Mouse (Mus musculus) MEL (cell line): ENCODE data around the gene Tmem256. TPM values are rescaled to one million over a fixed set of nuclear protein-coding genes. Genes with fewer than 3 reads are reported as not detected.
A peak's percentile ranks its signal among the peaks of the same experiment; 100 is the strongest.

ENCODE experiments used
- DNase-seq: peaks from one replicate; pipeline ENCODE4 v3.0.0; 2011; ENCODE audit warnings: low read depth, low spot score
- H3K27ac ChIP-seq: 2 replicates; pipeline ENCODE4 v1.5.1; 2012; ENCODE audit warnings: low read depth, mild to moderate bottlenecking, control low read depth, low read length, moderate library complexity; ENCODE audit not compliant: control insufficient read depth
- H3K27me3 ChIP-seq, 2 experiments: fragments of 150-350 bp in 1 of 2; sonication (generic) in 1 of 2; 2 replicates each; pipeline ENCODE4 v1.6.1; 2012; ENCODE audit warnings: low read length in 2 of 2, mild to moderate bottlenecking in 2 of 2, improper control_type of control experiment in 1 of 2, moderate library complexity in 1 of 2; ENCODE audit not compliant: insufficient read depth in 2 of 2, control insufficient read depth in 1 of 2
- H3K36me3 ChIP-seq, 2 experiments: 2 replicates each; pipeline ENCODE4 v1.6.1; 2012 to 2014; ENCODE audit warnings: low read length in 2 of 2, improper control_type of control experiment in 1 of 2, inconsistent platforms in 1 of 2, mild to moderate bottlenecking in 1 of 2; ENCODE audit not compliant: insufficient read depth in 2 of 2, control insufficient read depth in 1 of 2
- H3K4me1 ChIP-seq, 2 experiments: fragments of 150-350 bp in 1 of 2; sonication (generic) in 1 of 2; 2 replicates each; pipeline ENCODE4 v1.6.1; 2012; ENCODE audit warnings: low read length in 2 of 2, improper control_type of control experiment in 1 of 2, mild to moderate bottlenecking in 1 of 2; ENCODE audit not compliant: insufficient read depth in 2 of 2, control insufficient read depth in 1 of 2
- H3K4me3 ChIP-seq, 2 experiments: fragments of 150-350 bp in 1 of 2; sonication (generic) in 1 of 2; 2 replicates each; pipeline ENCODE4 v1.5.1; 2012; ENCODE audit warnings: low read depth in 2 of 2, low read length in 2 of 2, mild to moderate bottlenecking in 2 of 2, moderate library complexity in 2 of 2, control low read depth in 1 of 2, improper control_type of control experiment in 1 of 2; ENCODE audit not compliant: control insufficient read depth in 1 of 2, insufficient read depth in 1 of 2
- H3K79me2 ChIP-seq: 2 replicates; pipeline ENCODE4 v1.6.1; 2012; ENCODE audit warnings: mild to moderate bottlenecking, low read length, moderate library complexity; ENCODE audit not compliant: control insufficient read depth, poor library complexity, insufficient read depth
- H3K9ac ChIP-seq: 2 replicates; pipeline ENCODE4 v1.6.1; 2012; ENCODE audit warnings: low read depth, mild to moderate bottlenecking, control low read depth, low read length, moderate library complexity; ENCODE audit not compliant: control insufficient read depth, poor library complexity, severe bottlenecking
- H3K9me3 ChIP-seq: fragments of 150-350 bp; sonication (generic); replicated peaks from 2 replicates; pipeline ENCODE4 v1.6.1; 2012; ENCODE audit warnings: mild to moderate bottlenecking, low read length, improper control_type of control experiment, moderate library complexity; ENCODE audit not compliant: insufficient read depth
- CHD1 ChIP-seq: IDR thresholded peaks from 2 replicates; pipeline ENCODE4 v1.6.1; 2012; ENCODE audit warnings: low read depth, mild to moderate bottlenecking, inconsistent platforms, low read length, improper control_type of control experiment
- CTCF ChIP-seq, 3 experiments: IDR thresholded peaks in 2 of 3; conservative IDR thresholded peaks in 1 of 3; 2 replicates each; pipeline ENCODE4 v1.5.1; 2011 to 2012; ENCODE audit warnings: low read length in 3 of 3, low read depth in 2 of 3, mild to moderate bottlenecking in 2 of 3, improper control_type of control experiment in 1 of 3, inconsistent platforms in 1 of 3, mixed read lengths in 1 of 3, moderate library complexity in 1 of 3; ENCODE audit not compliant: control insufficient read depth in 1 of 3, insufficient read depth in 1 of 3, poor library complexity in 1 of 3, severe bottlenecking in 1 of 3
- E2F4 ChIP-seq: IDR thresholded peaks from 2 replicates; pipeline ENCODE4 v1.6.1; 2011; ENCODE audit warnings: low read depth, low read length, improper control_type of control experiment, borderline replicate concordance
- ELF1 ChIP-seq: IDR thresholded peaks from 2 replicates; pipeline ENCODE4 v1.6.1; 2014; ENCODE audit warnings: low read depth, mild to moderate bottlenecking, inconsistent platforms, low read length, improper control_type of control experiment, moderate library complexity
- ETS1 ChIP-seq: IDR thresholded peaks from 2 replicates; pipeline ENCODE4 v1.6.1; 2012; ENCODE audit warnings: low read depth, mild to moderate bottlenecking, inconsistent platforms, low read length, improper control_type of control experiment, moderate library complexity
- GABPA ChIP-seq: IDR thresholded peaks from 2 replicates; pipeline ENCODE4 v1.6.1; 2012; ENCODE audit warnings: low read depth, mild to moderate bottlenecking, inconsistent platforms, low read length, improper control_type of control experiment, moderate library complexity
- GATA1 ChIP-seq: IDR thresholded peaks from 2 replicates; pipeline ENCODE4 v1.6.1; 2011; ENCODE audit warnings: low read depth, low read length, improper control_type of control experiment
- JUND ChIP-seq: IDR thresholded peaks from 2 replicates; pipeline ENCODE4 v1.6.1; 2011; ENCODE audit warnings: low read depth, mild to moderate bottlenecking, improper control_type of control experiment, low read length
- MAFK ChIP-seq: IDR thresholded peaks from 2 replicates; pipeline ENCODE4 v1.6.1; 2011; ENCODE audit warnings: low read depth, mild to moderate bottlenecking, low read length, improper control_type of control experiment, borderline replicate concordance
- MAX ChIP-seq: IDR thresholded peaks from 2 replicates; pipeline ENCODE4 v1.6.1; 2011; ENCODE audit warnings: low read length, improper control_type of control experiment
- MAZ ChIP-seq: IDR thresholded peaks from 2 replicates; pipeline ENCODE4 v1.6.1; 2012; ENCODE audit warnings: low read depth, mild to moderate bottlenecking, inconsistent platforms, low read length, improper control_type of control experiment
- MXI1 ChIP-seq: IDR thresholded peaks from 2 replicates; pipeline ENCODE4 v1.6.1; 2011; ENCODE audit warnings: mild to moderate bottlenecking, low read depth, low read length, improper control_type of control experiment
- MYB ChIP-seq: IDR thresholded peaks from 2 replicates; pipeline ENCODE4 v1.6.1; 2011; ENCODE audit warnings: mild to moderate bottlenecking, low read depth, low read length, improper control_type of control experiment
- MYC ChIP-seq: IDR thresholded peaks from 2 replicates; pipeline ENCODE4 v1.6.1; 2011; ENCODE audit warnings: low read depth, mild to moderate bottlenecking, low read length, improper control_type of control experiment, moderate library complexity
- NELFE ChIP-seq: IDR thresholded peaks from 2 replicates; pipeline ENCODE4 v1.6.1; 2011; ENCODE audit warnings: low read depth, low read length, improper control_type of control experiment
- NRF1 ChIP-seq: IDR thresholded peaks from 2 replicates; pipeline ENCODE4 v1.6.1; 2014; ENCODE audit warnings: low read depth, mild to moderate bottlenecking, inconsistent platforms, low read length, improper control_type of control experiment, moderate library complexity; ENCODE audit not compliant: poor library complexity, insufficient read depth, severe bottlenecking
- POLR2AphosphoS2 ChIP-seq: IDR thresholded peaks from 2 replicates; pipeline ENCODE4 v1.6.1; 2011; ENCODE audit warnings: low read length, improper control_type of control experiment
- RAD21 ChIP-seq: IDR thresholded peaks from 2 replicates; pipeline ENCODE4 v1.6.1; 2011; ENCODE audit warnings: mild to moderate bottlenecking, low read depth, low read length, improper control_type of control experiment
- RCOR1 ChIP-seq: IDR thresholded peaks from 2 replicates; pipeline ENCODE4 v1.6.1; 2012; ENCODE audit warnings: low read depth, mild to moderate bottlenecking, inconsistent platforms, low read length, improper control_type of control experiment
- SIN3A ChIP-seq: IDR thresholded peaks from 2 replicates; pipeline ENCODE4 v1.6.1; 2012; ENCODE audit warnings: low read length, improper control_type of control experiment, inconsistent platforms
- SMC3 ChIP-seq: IDR thresholded peaks from 2 replicates; pipeline ENCODE4 v1.6.1; 2011; ENCODE audit warnings: low read depth, low read length, improper control_type of control experiment
- TAL1 ChIP-seq: IDR thresholded peaks from 2 replicates; pipeline ENCODE4 v1.6.1; 2012; ENCODE audit warnings: mild to moderate bottlenecking, inconsistent platforms, low read length, moderate library complexity, mixed read lengths
- TBP ChIP-seq: IDR thresholded peaks from 2 replicates; pipeline ENCODE4 v1.8.0; 2011; ENCODE audit warnings: low read depth, low read length, improper control_type of control experiment
- USF1 ChIP-seq: IDR thresholded peaks from 2 replicates; pipeline ENCODE4 v1.6.1; 2014; ENCODE audit warnings: low read depth, mild to moderate bottlenecking, inconsistent platforms, low read length, improper control_type of control experiment, moderate library complexity
- ZC3H11A ChIP-seq: IDR thresholded peaks from 2 replicates; pipeline ENCODE4 v1.6.1; 2012; ENCODE audit warnings: low read depth, mild to moderate bottlenecking, inconsistent platforms, low read length, improper control_type of control experiment
- ZKSCAN1 ChIP-seq: IDR thresholded peaks from 2 replicates; pipeline ENCODE4 v1.6.1; 2012; ENCODE audit warnings: low read depth, mild to moderate bottlenecking, inconsistent platforms, low read length, improper control_type of control experiment, moderate library complexity
- ZNF384 ChIP-seq: IDR thresholded peaks from 2 replicates; pipeline ENCODE4 v1.6.1; 2012; ENCODE audit warnings: low read depth, mild to moderate bottlenecking, inconsistent platforms, low read length, improper control_type of control experiment
- polyA plus RNA-seq, 2 experiments: library from polyadenylated mRNA; stranded (reverse) in 1 of 2; unstranded in 1 of 2; fragments of >175 nt in 1 of 2; fragments of >200 nt in 1 of 2; gene quantifications; 2 replicates each; pipeline versions ENCODE4 v1.2.1 to v1.2.4; 2012; ENCODE audit warnings: low replicate concordance in 2 of 2, low read depth in 1 of 2; ENCODE audit not compliant: insufficient read length in 2 of 2, insufficient read depth in 1 of 2, missing spikeins in 1 of 2
- total RNA-seq: library from RNA; depleted of rRNA; stranded (reverse); fragments of 300-350 nt; gene quantifications from 2 replicates; pipeline ENCODE4 v1.2.3, GENCODE M21; 2012

Gene Tmem256
- total and polyA plus RNA-seq, 3 experiments: 181 to 190 TPM; not detected in 1

GRCm38 (mm10) chr11:69815155-69815554, 23.2 kb upstream of the Tmem256 start, which contains the start of gene Gm39566:
Gene Gm39566, minus strand, starts transcription at chr11:69815298.
- Histone ChIP-seq H3K9ac (no peak within 1 kb of the TSS), H3K4me1 (no peaks in the 10 kb centered on the region)
- TF ChIP-seq MXI1 (no peak), RCOR1 (no peak), RAD21 (peak; percentile 10), JUND (no peak), MAX (no peak), ELF1 (no peak), SMC3 (0 out of 2 replicates have a peak, but pooled peaks have one; percentile 30), POLR2AphosphoS2 (no peak), MYC (no peak), GATA1 (no peak), USF1 (no peak), CHD1 (no peak), MAFK (no peak), ZC3H11A (0 out of 2 replicates have a peak, but pooled peaks have one; percentile 22), TAL1 (no peak), CTCF (IDR thresholded peaks at IDR 0.05 in 2 of 3, conservative IDR thresholded peaks at IDR 0.05 in 1 of 3; ENCODE audit: control insufficient read depth in 1 of 3, insufficient read depth in 1 of 3, low read depth in 2 of 3, low read length in 3 of 3, poor library complexity in 1 of 3, severe bottlenecking in 1 of 3) (peak in 2 of 3 experiments; percentile 29 to 31; a peak in 3 of 6 replicates), NRF1 (no peak), E2F4 (no peak), ZKSCAN1 (no peak), MAZ (0 out of 2 replicates have a peak, but pooled peaks have one; percentile 38), TBP (no peak), GABPA (no peak)
- TF ChIP-seq, all 39 proteins: peak for 5
- no peak for DNase-seq
- H3K36me3 ChIP-seq: no peaks in the 10 kb centered on the region
- H3K27ac ChIP-seq: no peak within 1 kb of the TSS
- H3K9me3 ChIP-seq: no peaks in the 10 kb centered on the region
- H3K27me3 ChIP-seq: peaks cover 2 to 5% of the 10 kb centered on the region in 2 experiments
- H3K79me2 ChIP-seq: no peaks in the 10 kb centered on the region
- H3K4me3 ChIP-seq: no peak within 1 kb of the TSS

- no peak overlapping the region for H3K4me3 ChIP-seq
- H3K79me2 ChIP-seq: no peaks in the 10 kb centered on the region
- H3K4me1 ChIP-seq: no peaks in the 10 kb centered on the region
- H3K9ac ChIP-seq: no peak overlapping the region
- no peaks in the 10 kb centered on the region for H3K36me3 ChIP-seq
- no peak for TF ChIP-seq MYB
- no peak for TF ChIP-seq SIN3A
- TF ChIP-seq ZNF384: no peak
- TF ChIP-seq ETS1: no peak
- no peak for TF ChIP-seq MYC
- no peak for TF ChIP-seq CHD1
- no peak for TF ChIP-seq NRF1
- TF ChIP-seq RAD21: no peak
- no peak for TF ChIP-seq NELFE
- TF ChIP-seq MAZ: no peak
- H3K27ac ChIP-seq: no peak overlapping the region
- H3K9me3 ChIP-seq: no peaks in the 10 kb centered on the region
- peaks cover 0 to 2% of the 10 kb centered on the region in 2 experiments; a peak in 1 of 4 replicates for H3K27me3 ChIP-seq
- no peak for DNase-seq
These were observed 21.8 kb upstream of the Tmem256 start for GRCm38 (mm10) chr11:69816520-69816919.
